Mouse (Mus musculus): ENCODE data around the gene Olfr672.

DNA sequence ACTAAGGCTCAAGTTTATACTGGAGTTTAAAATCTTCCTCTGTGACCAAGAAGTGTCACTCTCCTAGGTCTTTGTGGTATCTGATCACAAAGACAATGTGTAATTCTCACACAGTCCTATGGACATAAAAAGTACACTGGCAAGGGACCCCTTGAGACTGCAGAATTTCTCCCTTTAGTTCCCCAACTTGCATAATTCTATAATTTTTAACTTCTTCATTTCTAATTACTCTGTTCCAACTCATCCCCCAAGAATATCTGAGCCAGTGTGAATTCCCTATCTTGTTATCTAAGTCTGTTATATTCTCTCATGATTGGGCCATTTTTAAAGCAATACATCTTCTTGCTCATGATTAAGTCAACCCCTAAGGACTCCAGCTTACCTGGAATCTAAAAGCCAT lies at the start of gene Olfr672:
- TF ChIP-seq POLR2A (IDR thresholded peaks at IDR 0.05; ENCODE audit: borderline replicate concordance, extremely low read depth, insufficient read depth, insufficient read length, poor library complexity, severe bottlenecking) (no peak), CTCF (IDR thresholded peaks at IDR 0.05; ENCODE audit: borderline replicate concordance, extremely low read depth, insufficient read depth, insufficient read length) (no peak)
